Mouse (Mus musculus): ENCODE measurements around the gene Kcnip1. TPM values are rescaled to one million over a fixed set of nuclear protein-coding genes. Genes with fewer than 3 reads are reported as not detected.

Kcnip1 gene
- 49.9 and 51.2 TPM in 2 replicates for polyA plus RNA-seq (2015; fragmentation: Nextera tagmentation; extraction: Ambion mirVana)

- no peaks in the 10 kb centered on the region for H3K36me3 ChIP-seq
- peaks cover 11% of the 10 kb centered on the region for H3K4me1 ChIP-seq
- H3K4me3 ChIP-seq, result no peak within 1 kb of the TSS
- H3K4me2 ChIP-seq (replicated peaks), result peak within 1 kb of the TSS; percentile 26
- H3K27ac ChIP-seq (replicated peaks), result no peak within 1 kb of the TSS
- no peaks in the 10 kb centered on the region for H3K27me3 ChIP-seq
- no peak within 1 kb of the TSS for H3K9ac ChIP-seq (replicated peaks)
- no peaks in the 10 kb centered on the region for H3K9me3 ChIP-seq
- peak; percentile 82 for ATAC-seq (replicated peaks)
- WGBS, result 17% methylated on average over 12 of the region's 12 CpGs
Observed at GRCm38 (mm10) chr11:33992938-33993337, at the start of gene Kcnip1. Kcnip1 (minus strand) TSS chr11:33993152.

GRCm38 (mm10) chr11:34040061-34040460 lies 47.1 kb upstream of the Kcnip1 start:
- H3K9ac ChIP-seq (replicated peaks), result no peak overlapping the region
- 79% methylated on average over 5 of the region's 5 CpGs for whole genome bisulfite sequencing
- H3K4me3 ChIP-seq, result no peak overlapping the region
- no peak overlapping the region for H3K27ac ChIP-seq (replicated peaks)
- no peak overlapping the region for H3K4me2 ChIP-seq (replicated peaks)
- no peaks in the 10 kb centered on the region for H3K4me1 ChIP-seq
- no peaks in the 10 kb centered on the region for H3K27me3 ChIP-seq
- H3K36me3 ChIP-seq, result no peaks in the 10 kb centered on the region
- H3K9me3 ChIP-seq, result no peaks in the 10 kb centered on the region
- ATAC-seq (replicated peaks), result no peak

GRCm38 (mm10) chr11:34035909-34036658 lies 43.1 kb upstream of the Kcnip1 start:
- WGBS, result 88% methylated on average over 5 of the region's 5 CpGs
- no peak overlapping the region for H3K4me3 ChIP-seq
- no peak overlapping the region for H3K9ac ChIP-seq (replicated peaks)
- ATAC-seq (replicated peaks), result no peak
- H3K4me1 ChIP-seq, result no peaks in the 10 kb centered on the region
- no peak overlapping the region for H3K4me2 ChIP-seq (replicated peaks)
- no peaks in the 10 kb centered on the region for H3K36me3 ChIP-seq
- H3K27ac ChIP-seq (replicated peaks), result no peak overlapping the region
- H3K9me3 ChIP-seq, result no peaks in the 10 kb centered on the region
- no peaks in the 10 kb centered on the region for H3K27me3 ChIP-seq

GRCm38 (mm10) chr11:34034794-34035193 lies 41.8 kb upstream of the Kcnip1 start:
- no peaks in the 10 kb centered on the region for H3K27me3 ChIP-seq
- no peak for ATAC-seq (replicated peaks)
- no peak overlapping the region for H3K9ac ChIP-seq (replicated peaks)
- no peaks in the 10 kb centered on the region for H3K36me3 ChIP-seq
- no peak overlapping the region for H3K4me2 ChIP-seq (replicated peaks)
- no peaks in the 10 kb centered on the region for H3K9me3 ChIP-seq
- H3K27ac ChIP-seq (replicated peaks), result no peak overlapping the region
- H3K4me3 ChIP-seq, result no peak overlapping the region
- 73% methylated on average over 2 of the region's 2 CpGs for WGBS
- H3K4me1 ChIP-seq, result no peaks in the 10 kb centered on the region

GRCm38 (mm10) chr11:34034008-34034505 lies 41.1 kb upstream of the Kcnip1 start:
- no peaks in the 10 kb centered on the region for H3K36me3 ChIP-seq
- H3K4me1 ChIP-seq, result no peaks in the 10 kb centered on the region
- no peak for ATAC-seq (replicated peaks)
- H3K9me3 ChIP-seq, result no peaks in the 10 kb centered on the region
- WGBS, result 90% methylated on average over 5 of the region's 5 CpGs
- H3K9ac ChIP-seq (replicated peaks), result no peak overlapping the region
- H3K4me2 ChIP-seq (replicated peaks), result no peak overlapping the region
- H3K27me3 ChIP-seq, result no peaks in the 10 kb centered on the region
- no peak overlapping the region for H3K4me3 ChIP-seq
- no peak overlapping the region for H3K27ac ChIP-seq (replicated peaks)

- H3K4me3 ChIP-seq, result no peak overlapping the region
- H3K9me3 ChIP-seq, result no peaks in the 10 kb centered on the region
- H3K4me1 ChIP-seq, result no peaks in the 10 kb centered on the region
- H3K4me2 ChIP-seq (replicated peaks), result no peak overlapping the region
- no peak overlapping the region for H3K9ac ChIP-seq (replicated peaks)
- no peak for ATAC-seq (replicated peaks)
- whole genome bisulfite sequencing, result 76% methylated on average over 8 of the region's 8 CpGs
- no peaks in the 10 kb centered on the region for H3K36me3 ChIP-seq
- H3K27me3 ChIP-seq, result no peaks in the 10 kb centered on the region
- H3K27ac ChIP-seq (replicated peaks), result no peak overlapping the region
Observed at GRCm38 (mm10) chr11:34031015-34031805, 38.3 kb upstream of the Kcnip1 start.

GRCm38 (mm10) chr11:34029658-34030057 lies 36.7 kb upstream of the Kcnip1 start:
- H3K4me2 ChIP-seq (replicated peaks), result no peak overlapping the region
- H3K9me3 ChIP-seq, result no peaks in the 10 kb centered on the region
- no peaks in the 10 kb centered on the region for H3K27me3 ChIP-seq
- 36% methylated on average over 5 of the region's 5 CpGs for WGBS
- ATAC-seq (replicated peaks), result no peak
- H3K9ac ChIP-seq (replicated peaks), result no peak overlapping the region
- H3K36me3 ChIP-seq, result no peaks in the 10 kb centered on the region
- H3K4me1 ChIP-seq, result no peaks in the 10 kb centered on the region
- no peak overlapping the region for H3K27ac ChIP-seq (replicated peaks)
- no peak overlapping the region for H3K4me3 ChIP-seq

- Histone ChIP-seq H3K27me3 (no peaks in the 10 kb centered on the region), H3K9me3 (no peaks in the 10 kb centered on the region), H3K4me3 (no peak overlapping the region), H3K4me1 (no peaks in the 10 kb centered on the region), H3K36me3 (no peaks in the 10 kb centered on the region), H3K27ac (replicated peaks) (no peak overlapping the region), H3K9ac (replicated peaks) (no peak overlapping the region), H3K4me2 (replicated peaks) (no peak overlapping the region)
- 85% methylated on average over 1 of the region's 1 CpGs for WGBS
- no peak for ATAC-seq (replicated peaks)
Observed at GRCm38 (mm10) chr11:34025091-34025490, 32.1 kb upstream of the Kcnip1 start.

- no peak for ATAC-seq (replicated peaks)
- Histone ChIP-seq H3K4me3 (no peak overlapping the region), H3K4me2 (replicated peaks) (no peak overlapping the region), H3K27me3 (no peaks in the 10 kb centered on the region), H3K9me3 (no peaks in the 10 kb centered on the region), H3K36me3 (no peaks in the 10 kb centered on the region), H3K9ac (replicated peaks) (no peak overlapping the region), H3K27ac (replicated peaks) (no peak overlapping the region), H3K4me1 (no peaks in the 10 kb centered on the region)
- WGBS, result 74% methylated on average over 6 of the region's 6 CpGs
Observed at GRCm38 (mm10) chr11:34012007-34012652, 19.2 kb upstream of the Kcnip1 start.

GRCm38 (mm10) chr11:34010859-34011172 lies 17.9 kb upstream of the Kcnip1 start:
- Histone ChIP-seq H3K36me3 (no peaks in the 10 kb centered on the region), H3K4me3 (no peak overlapping the region), H3K4me1 (no peaks in the 10 kb centered on the region), H3K4me2 (replicated peaks) (no peak overlapping the region), H3K27me3 (no peaks in the 10 kb centered on the region), H3K9me3 (no peaks in the 10 kb centered on the region), H3K27ac (replicated peaks) (no peak overlapping the region), H3K9ac (replicated peaks) (no peak overlapping the region)
- WGBS, result 83% methylated on average over 4 of the region's 4 CpGs
- ATAC-seq (replicated peaks), result no peak

- Histone ChIP-seq H3K4me2 (replicated peaks) (no peak overlapping the region), H3K9ac (replicated peaks) (no peak overlapping the region), H3K27ac (replicated peaks) (no peak overlapping the region), H3K9me3 (no peaks in the 10 kb centered on the region), H3K27me3 (no peaks in the 10 kb centered on the region), H3K4me1 (no peaks in the 10 kb centered on the region), H3K4me3 (no peak overlapping the region), H3K36me3 (no peaks in the 10 kb centered on the region)
- WGBS, result 80% methylated on average over 7 of the region's 7 CpGs
- ATAC-seq (replicated peaks), result no peak
Observed at GRCm38 (mm10) chr11:34010133-34010858, 17.3 kb upstream of the Kcnip1 start.

Measured in forebrain, embryonic 15.5 days (tissue).